Mouse (Mus musculus) cortical plate, adult 2 months (tissue): ENCODE results near the gene Ehbp1.

ENCODE experiments used
- CTCF ChIP-seq: fragments of 200-500 bp; IDR thresholded peaks from 2 replicates; pipeline ENCODE4 v1.5.1; 2011; ENCODE audit warnings: mild to moderate bottlenecking, control low read depth, low read length; ENCODE audit not compliant: insufficient read depth; ENCODE audit errors: extremely low read depth
- POLR2A ChIP-seq: fragments of 200-500 bp; IDR thresholded peaks from 2 replicates; pipeline ENCODE4 v1.6.1; 2011; ENCODE audit warnings: mild to moderate bottlenecking, low read length, control low read depth; ENCODE audit not compliant: insufficient read depth; ENCODE audit errors: extremely low read depth

GRCm38 (mm10) chr11:21988398-21988946 lies 353.6 kb downstream of the Ehbp1 start:
- TF ChIP-seq CTCF, result no peak
- no peak for TF ChIP-seq POLR2A
